Mouse (Mus musculus): ENCODE results near the gene Zfp385b. TPM values are rescaled to one million over a fixed set of nuclear protein-coding genes. Genes with fewer than 3 reads are reported as not detected.

Gene Zfp385b
- total and polyA plus RNA-seq, 3 experiments, result 7.3 to 8.2 (median 7.9) TPM

DNA sequence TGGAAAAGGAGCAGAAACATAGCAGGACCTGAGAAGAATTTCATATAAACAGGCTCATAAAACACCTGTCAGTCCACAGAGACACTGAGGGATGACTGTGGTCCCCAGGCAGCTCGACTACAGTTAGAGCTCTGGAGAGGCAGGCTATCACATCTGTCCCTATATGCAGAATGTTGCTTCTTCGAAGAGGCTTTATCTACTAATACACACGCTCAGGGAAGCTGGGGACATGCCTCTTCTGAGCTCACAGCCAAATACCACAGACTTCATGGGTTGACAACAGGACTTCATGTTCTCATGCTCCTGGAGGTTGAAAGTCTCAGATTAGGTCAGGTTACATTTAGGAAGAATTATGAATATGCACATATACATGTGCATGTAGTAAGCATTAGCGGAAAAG, 321.1 kb downstream of the Zfp385b start:
- Histone ChIP-seq H3K27me3 (ENCODE audit: control insufficient read depth, insufficient read depth, low read length) (no peaks in the 10 kb centered on the region), H3K9ac (ENCODE audit: low read depth, low read length) (no peak overlapping the region), H3K4me1 (ENCODE audit: control insufficient read depth, insufficient read depth, low read length) (no peaks in the 10 kb centered on the region), H3K27ac (no peak overlapping the region), H3K79me2 (replicated peaks; ENCODE audit: control insufficient read depth, insufficient read depth, low read length) (no peaks in the 10 kb centered on the region), H3K4me3 (no peak overlapping the region), H3K36me3 (ENCODE audit: control insufficient read depth, insufficient read depth, low read length) (no peaks in the 10 kb centered on the region)
- WGBS, result 50% methylated on average over 4 of the region's 4 CpGs
- TF ChIP-seq CTCF (IDR thresholded peaks at IDR 0.05), result no peak
- TF ChIP-seq EP300 (IDR thresholded peaks at IDR 0.05; ENCODE audit: insufficient read depth, low read depth, low read length), result no peak
- TF ChIP-seq POLR2A (IDR thresholded peaks at IDR 0.05; ENCODE audit: insufficient read depth, low read depth, low read length), result no peak
- no peak for DNase-seq
- intact Hi-C loops (cut with DNase I), result no loop called here

DNA sequence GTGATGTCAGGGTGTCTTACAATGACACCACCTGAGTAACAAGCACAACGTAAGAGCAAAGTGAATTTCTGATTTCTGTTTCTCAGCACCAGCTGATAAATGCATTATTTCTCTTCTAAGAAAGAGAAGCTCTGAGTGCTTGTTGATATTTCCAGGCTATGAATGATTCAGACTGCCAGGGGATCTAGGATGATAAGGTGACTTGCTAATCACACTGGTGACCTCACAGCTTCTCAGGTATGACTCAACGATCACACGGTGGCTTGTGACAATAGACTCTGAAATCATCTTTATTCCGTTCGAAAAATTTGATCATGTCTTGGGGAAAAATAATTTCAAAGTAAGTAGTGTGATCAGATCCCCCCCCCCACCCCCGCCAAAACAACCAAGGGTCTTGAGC, 321.5 kb downstream of the Zfp385b start:
- intact Hi-C loops (cut with DNase I), result no loop called here
- Histone ChIP-seq H3K27me3 (ENCODE audit: control insufficient read depth, insufficient read depth, low read length) (no peaks in the 10 kb centered on the region), H3K36me3 (ENCODE audit: control insufficient read depth, insufficient read depth, low read length) (no peaks in the 10 kb centered on the region), H3K79me2 (replicated peaks; ENCODE audit: control insufficient read depth, insufficient read depth, low read length) (no peaks in the 10 kb centered on the region), H3K4me3 (no peak overlapping the region), H3K4me1 (ENCODE audit: control insufficient read depth, insufficient read depth, low read length) (no peaks in the 10 kb centered on the region), H3K9ac (ENCODE audit: low read depth, low read length) (no peak overlapping the region), H3K27ac (no peak overlapping the region)
- WGBS, result 77% methylated on average over 6 of the region's 6 CpGs
- TF ChIP-seq CTCF (IDR thresholded peaks at IDR 0.05), result no peak
- TF ChIP-seq EP300 (IDR thresholded peaks at IDR 0.05; ENCODE audit: insufficient read depth, low read depth, low read length), result no peak
- TF ChIP-seq POLR2A (IDR thresholded peaks at IDR 0.05; ENCODE audit: insufficient read depth, low read depth, low read length), result no peak
- no peak for DNase-seq

DNA sequence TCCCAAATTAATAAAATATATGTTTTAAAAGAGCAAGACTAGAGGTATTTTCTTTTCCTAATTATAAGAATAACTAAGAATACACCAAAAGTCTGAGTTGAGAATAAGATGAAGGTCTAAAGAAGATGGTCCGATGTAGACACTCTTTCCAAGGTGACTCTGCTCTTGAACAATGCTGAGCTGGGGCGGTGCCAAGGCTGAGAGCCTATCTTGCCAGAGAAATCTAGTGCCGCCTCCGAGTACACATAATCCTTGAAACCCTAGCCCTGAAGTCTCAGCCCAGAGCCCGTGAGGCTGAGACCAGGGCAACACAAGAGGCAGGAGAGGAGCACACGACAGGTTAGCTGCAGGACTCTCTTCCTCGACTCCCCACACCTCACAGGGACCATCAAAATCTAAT, 323.4 kb downstream of the Zfp385b start:
- WGBS, result 83% methylated on average over 7 of the region's 7 CpGs
- H3K4me3 ChIP-seq, result no peak overlapping the region
- H3K27me3 ChIP-seq (ENCODE audit: control insufficient read depth, insufficient read depth, low read length), result no peaks in the 10 kb centered on the region
- intact Hi-C loops (cut with DNase I), result no loop called here
- no peaks in the 10 kb centered on the region for H3K79me2 ChIP-seq (replicated peaks; ENCODE audit: control insufficient read depth, insufficient read depth, low read length)
- no peaks in the 10 kb centered on the region for H3K36me3 ChIP-seq (ENCODE audit: control insufficient read depth, insufficient read depth, low read length)
- DNase-seq, result no peak
- H3K27ac ChIP-seq, result no peak overlapping the region
- TF ChIP-seq EP300 (IDR thresholded peaks at IDR 0.05; ENCODE audit: insufficient read depth, low read depth, low read length) (no peak), POLR2A (IDR thresholded peaks at IDR 0.05; ENCODE audit: insufficient read depth, low read depth, low read length) (no peak), CTCF (IDR thresholded peaks at IDR 0.05) (no peak)
- no peaks in the 10 kb centered on the region for H3K4me1 ChIP-seq (ENCODE audit: control insufficient read depth, insufficient read depth, low read length)
- no peak overlapping the region for H3K9ac ChIP-seq (ENCODE audit: low read depth, low read length)

DNA sequence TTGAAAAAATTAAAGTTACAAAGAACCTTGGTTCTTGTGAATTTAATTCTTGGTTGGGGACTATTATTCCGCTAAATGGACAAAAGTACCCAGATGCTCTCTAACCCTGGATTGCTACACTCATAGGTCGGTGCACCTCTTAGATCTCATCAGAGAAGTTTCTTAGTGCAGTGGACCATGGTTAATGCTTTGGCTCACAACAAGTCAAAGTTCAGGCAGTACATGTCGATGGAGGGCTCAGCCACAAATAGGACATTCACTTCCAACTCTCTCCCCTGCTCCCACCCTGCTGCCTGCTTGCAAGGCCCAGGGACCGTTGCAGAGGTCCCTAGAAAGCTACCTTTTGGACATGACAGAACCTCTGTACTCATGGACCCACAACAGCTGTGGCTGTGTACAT, 324.1 kb downstream of the Zfp385b start:
- DNase-seq, result no peak
- intact Hi-C loops (cut with DNase I), result no loop called here
- Histone ChIP-seq H3K79me2 (replicated peaks; ENCODE audit: control insufficient read depth, insufficient read depth, low read length) (no peaks in the 10 kb centered on the region), H3K4me3 (no peak overlapping the region), H3K27me3 (ENCODE audit: control insufficient read depth, insufficient read depth, low read length) (no peaks in the 10 kb centered on the region), H3K27ac (no peak overlapping the region), H3K4me1 (ENCODE audit: control insufficient read depth, insufficient read depth, low read length) (no peaks in the 10 kb centered on the region), H3K36me3 (ENCODE audit: control insufficient read depth, insufficient read depth, low read length) (no peaks in the 10 kb centered on the region), H3K9ac (ENCODE audit: low read depth, low read length) (no peak overlapping the region)
- TF ChIP-seq POLR2A (IDR thresholded peaks at IDR 0.05; ENCODE audit: insufficient read depth, low read depth, low read length), result no peak
- no peak for TF ChIP-seq CTCF (IDR thresholded peaks at IDR 0.05)
- no peak for TF ChIP-seq EP300 (IDR thresholded peaks at IDR 0.05; ENCODE audit: insufficient read depth, low read depth, low read length)
- WGBS, result 82% methylated on average over 4 of the region's 4 CpGs

DNA sequence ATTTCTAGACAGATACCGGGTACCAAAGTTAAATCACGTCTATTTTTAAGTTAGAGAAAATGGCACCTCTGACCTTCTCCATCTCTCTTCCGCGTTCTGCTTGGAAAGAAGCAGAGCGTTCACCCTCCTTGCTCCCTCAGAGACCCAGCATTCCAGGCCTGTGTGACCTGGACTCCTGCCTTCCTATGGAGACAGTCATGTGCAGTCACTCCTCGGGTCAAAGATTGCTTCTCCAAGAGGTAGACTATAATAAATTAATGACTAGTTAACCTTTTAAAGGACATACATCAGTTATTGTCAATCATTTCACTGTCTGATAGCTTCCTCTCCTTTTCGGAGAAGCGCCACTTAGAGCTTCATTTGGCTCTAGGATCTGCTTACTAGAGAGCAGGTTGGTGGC, 325.7 kb downstream of the Zfp385b start:
- H3K4me1 ChIP-seq (ENCODE audit: control insufficient read depth, insufficient read depth, low read length), result no peaks in the 10 kb centered on the region
- H3K27ac ChIP-seq, result no peak overlapping the region
- H3K27me3 ChIP-seq (ENCODE audit: control insufficient read depth, insufficient read depth, low read length), result no peaks in the 10 kb centered on the region
- H3K36me3 ChIP-seq (ENCODE audit: control insufficient read depth, insufficient read depth, low read length), result no peaks in the 10 kb centered on the region
- WGBS, result 88% methylated on average over 8 of the region's 8 CpGs
- H3K9ac ChIP-seq (ENCODE audit: low read depth, low read length), result no peak overlapping the region
- intact Hi-C loops (cut with DNase I), result no loop called here
- no peak overlapping the region for H3K4me3 ChIP-seq
- no peaks in the 10 kb centered on the region for H3K79me2 ChIP-seq (replicated peaks; ENCODE audit: control insufficient read depth, insufficient read depth, low read length)
- no peak for TF ChIP-seq EP300 (IDR thresholded peaks at IDR 0.05; ENCODE audit: insufficient read depth, low read depth, low read length)
- TF ChIP-seq POLR2A (IDR thresholded peaks at IDR 0.05; ENCODE audit: insufficient read depth, low read depth, low read length), result no peak
- TF ChIP-seq CTCF (IDR thresholded peaks at IDR 0.05), result no peak
- DNase-seq, result no peak

DNA sequence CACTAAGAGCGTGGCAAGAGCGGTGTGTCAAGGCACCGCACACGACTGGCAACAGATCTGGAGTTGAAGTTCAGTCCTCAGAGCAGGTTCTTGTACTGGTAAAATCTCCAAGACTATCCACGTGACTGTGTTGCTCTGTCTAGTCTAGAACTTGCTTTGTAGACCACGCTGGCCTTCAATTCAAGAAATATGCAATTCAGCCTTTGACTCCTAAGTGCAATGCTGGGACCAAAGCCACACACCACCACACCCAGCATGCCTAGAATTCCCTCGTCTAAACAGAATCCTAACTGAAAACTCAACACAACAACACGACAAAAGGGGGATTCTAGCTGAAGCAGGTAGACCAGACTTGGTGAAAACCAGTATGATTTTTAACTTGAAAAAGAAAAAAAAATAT, 332.3 kb downstream of the Zfp385b start:
- WGBS, result 85% methylated on average over 8 of the region's 8 CpGs
- intact Hi-C loops (cut with DNase I), result no loop called here
- DNase-seq, result no peak

More for the DNA sequence above, 332.3 kb downstream of the Zfp385b start:
- no peaks in the 10 kb centered on the region for H3K27me3 ChIP-seq (ENCODE audit: control insufficient read depth, insufficient read depth, low read length)
- H3K4me1 ChIP-seq (ENCODE audit: control insufficient read depth, insufficient read depth, low read length), result no peaks in the 10 kb centered on the region
- H3K27ac ChIP-seq, result no peak overlapping the region
- H3K36me3 ChIP-seq (ENCODE audit: control insufficient read depth, insufficient read depth, low read length), result no peaks in the 10 kb centered on the region
- TF ChIP-seq CTCF (IDR thresholded peaks at IDR 0.05), result no peak
- no peak for TF ChIP-seq EP300 (IDR thresholded peaks at IDR 0.05; ENCODE audit: insufficient read depth, low read depth, low read length)
- TF ChIP-seq POLR2A (IDR thresholded peaks at IDR 0.05; ENCODE audit: insufficient read depth, low read depth, low read length), result no peak
- H3K4me3 ChIP-seq, result no peak overlapping the region
- H3K9ac ChIP-seq (ENCODE audit: low read depth, low read length), result no peak overlapping the region
- no peaks in the 10 kb centered on the region for H3K79me2 ChIP-seq (replicated peaks; ENCODE audit: control insufficient read depth, insufficient read depth, low read length)
